Mouse (Mus musculus) thymus, postnatal 10 days (tissue): Measurements from ENCODE around the gene Carm1.
A peak's percentile ranks its signal among the peaks of the same experiment; 100 is the strongest.

Experiments
- DNase-seq, 2 experiments: peaks; one replicate each; pipeline ENCODE4 v3.0.0; 2021; ENCODE audit warnings: low spot score in 2 of 2

The Carm1 gene

DNA sequence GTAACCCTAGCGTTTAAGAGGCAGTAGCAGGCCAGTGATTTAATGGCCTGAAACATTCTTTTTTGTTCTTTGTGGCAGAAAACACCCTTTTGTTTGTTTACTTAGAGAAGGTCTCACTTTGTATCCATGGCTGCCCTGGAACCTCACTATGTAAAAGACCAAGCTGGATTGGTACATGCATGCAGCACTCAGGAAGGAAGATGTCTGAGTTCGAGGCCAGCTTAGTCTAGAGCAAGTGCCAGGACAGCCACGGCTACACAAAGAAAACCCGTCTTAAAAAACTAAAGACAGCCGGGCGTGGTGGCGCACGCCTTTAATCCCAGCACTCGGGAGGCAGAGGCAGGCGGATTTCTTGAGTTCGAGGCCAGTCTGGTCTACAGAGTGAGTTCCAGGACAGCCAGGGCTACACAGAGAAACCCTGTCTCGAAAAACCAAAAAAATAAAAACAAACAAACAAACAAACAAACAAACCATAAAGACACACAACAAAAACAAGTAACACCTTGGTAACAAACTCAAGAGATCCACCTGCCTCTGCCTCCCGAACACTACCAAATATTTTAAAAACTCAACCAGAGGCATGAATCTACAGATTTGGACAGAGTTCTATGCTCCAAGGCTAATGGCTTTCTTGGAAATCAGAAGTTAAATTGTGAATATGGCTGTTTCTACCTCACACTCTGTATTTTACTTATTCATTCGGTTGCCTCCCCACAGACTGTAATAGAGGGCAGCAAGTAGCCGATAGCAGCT, 68.3 kb downstream of the Carm1 start:
- DNase-seq, result no peak

DNA sequence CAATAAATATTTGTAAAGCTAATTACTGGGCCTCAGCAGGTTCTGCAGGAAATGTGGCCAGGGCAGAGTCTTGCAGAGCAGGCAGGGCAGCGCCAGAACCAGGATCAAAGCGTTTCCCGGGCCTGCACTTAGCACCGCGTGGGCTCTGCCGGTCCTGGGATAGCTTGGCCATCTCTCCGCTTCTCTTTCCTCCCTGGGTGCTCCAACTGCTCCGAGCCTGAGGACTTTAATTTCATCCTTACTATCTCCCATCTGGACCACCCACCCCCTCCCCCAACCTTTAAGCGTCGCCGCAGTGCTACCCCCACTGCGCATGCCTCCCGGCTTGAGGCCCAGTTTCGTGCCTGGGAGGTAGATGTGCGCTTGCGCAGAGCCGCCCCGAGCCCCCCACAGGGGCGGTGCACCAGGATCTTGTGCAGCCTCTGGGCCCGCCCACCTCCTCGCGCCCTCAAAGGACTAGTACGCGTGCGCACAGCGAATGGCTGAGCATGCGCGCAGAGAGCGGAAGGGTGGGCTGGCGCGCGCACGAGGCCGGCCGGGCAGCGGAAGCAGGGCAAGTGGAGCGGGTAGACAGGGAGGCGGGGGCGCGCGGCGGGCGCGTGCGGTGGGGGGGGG, 69.0 kb downstream of the Carm1 start, which contains the start of gene Smarca4:
Gene Smarca4 (plus strand): TSS at position 553 of the 615 bp plus-strand sequence.
- DNase-seq, result peak; percentile 99 to 100

DNA sequence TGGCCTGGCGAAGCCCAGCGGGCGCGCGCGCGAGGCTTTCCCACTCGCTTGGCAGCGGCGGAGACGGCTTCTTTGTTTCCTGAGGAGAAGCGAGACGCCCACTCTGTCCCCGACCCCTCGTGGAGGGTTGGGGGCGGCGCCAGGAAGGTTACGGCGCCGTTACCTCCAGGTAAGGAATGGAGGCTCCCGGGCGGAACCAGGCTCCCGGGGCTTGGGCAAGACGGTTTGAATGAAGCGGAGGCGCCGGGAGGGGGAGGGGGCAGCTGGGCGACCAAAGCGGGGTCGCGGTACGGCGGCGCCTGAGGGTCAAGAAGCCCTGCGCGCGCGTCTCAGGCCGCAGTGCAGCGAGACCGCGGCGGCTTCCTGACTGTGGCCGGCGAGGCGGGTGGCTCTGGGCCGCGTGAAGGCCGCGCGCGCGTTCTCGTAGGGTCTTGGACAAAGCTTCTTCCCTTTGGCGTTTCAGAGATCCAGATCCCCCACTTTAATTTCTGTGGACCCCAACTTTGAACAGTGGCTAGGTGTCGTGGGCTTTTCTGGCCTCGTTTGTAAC, 69.6 kb downstream of the Carm1 start:
- DNase-seq, result peak; percentile 83 to 87

DNA sequence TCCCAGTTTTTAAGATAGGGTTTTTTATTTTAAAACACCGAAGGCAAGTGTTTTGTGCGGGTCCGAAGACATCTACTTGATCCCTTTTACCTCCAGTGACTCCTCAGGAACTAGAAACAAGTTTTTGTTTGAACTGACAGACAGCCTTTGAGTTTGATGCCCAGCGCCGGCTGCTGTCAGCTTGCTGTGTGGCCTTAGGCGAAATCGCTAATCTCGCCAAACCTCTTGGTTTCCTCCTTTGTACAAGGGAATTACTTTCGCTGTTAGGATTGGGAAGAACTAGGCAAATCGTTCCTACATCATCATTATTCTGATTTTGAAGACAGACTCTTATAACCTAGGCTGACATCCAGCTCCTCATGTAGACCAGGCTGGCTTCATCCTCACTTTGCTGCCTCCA, 70.4 kb downstream of the Carm1 start:
- no peak for DNase-seq

DNA sequence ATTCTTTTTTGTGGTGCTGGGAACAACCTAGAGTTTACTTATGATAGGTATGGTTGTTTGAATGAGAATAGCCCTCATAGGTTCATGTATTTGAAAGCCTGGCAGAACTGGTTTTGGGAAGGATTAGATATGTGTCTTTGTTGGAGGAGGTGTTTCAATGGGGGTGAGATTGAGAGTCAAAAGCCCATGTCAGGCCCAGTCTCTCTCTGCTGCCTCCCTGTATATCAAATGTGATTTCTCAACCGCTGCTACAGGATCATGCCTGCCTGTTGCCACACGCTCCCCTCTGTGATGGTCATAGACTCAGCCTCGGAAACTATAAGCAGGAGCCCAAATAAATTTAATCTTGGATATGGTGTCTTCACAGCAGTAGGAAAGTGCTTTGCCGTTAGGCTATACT, 73.5 kb downstream of the Carm1 start:
- no peak for DNase-seq

DNA sequence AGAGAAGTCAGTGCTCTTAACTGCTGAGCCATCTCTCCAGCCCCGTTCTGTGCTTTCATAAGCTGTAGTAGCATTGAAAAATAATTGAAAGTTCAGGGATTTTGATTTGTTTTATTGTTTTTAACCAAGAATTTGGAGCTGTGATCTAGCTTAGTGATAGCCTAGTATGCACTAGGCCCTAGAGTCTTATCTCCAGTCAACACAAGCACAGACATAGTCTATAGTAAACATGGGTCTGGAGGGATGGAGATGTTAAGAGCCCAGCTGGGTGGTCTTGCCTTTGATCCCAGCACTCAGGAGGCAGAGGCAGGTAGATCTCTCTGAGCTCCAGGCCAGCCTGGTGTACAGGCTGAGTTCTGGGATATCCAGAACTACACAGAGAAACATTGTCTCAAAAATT, 76.0 kb downstream of the Carm1 start:
- DNase-seq, result no peak

DNA sequence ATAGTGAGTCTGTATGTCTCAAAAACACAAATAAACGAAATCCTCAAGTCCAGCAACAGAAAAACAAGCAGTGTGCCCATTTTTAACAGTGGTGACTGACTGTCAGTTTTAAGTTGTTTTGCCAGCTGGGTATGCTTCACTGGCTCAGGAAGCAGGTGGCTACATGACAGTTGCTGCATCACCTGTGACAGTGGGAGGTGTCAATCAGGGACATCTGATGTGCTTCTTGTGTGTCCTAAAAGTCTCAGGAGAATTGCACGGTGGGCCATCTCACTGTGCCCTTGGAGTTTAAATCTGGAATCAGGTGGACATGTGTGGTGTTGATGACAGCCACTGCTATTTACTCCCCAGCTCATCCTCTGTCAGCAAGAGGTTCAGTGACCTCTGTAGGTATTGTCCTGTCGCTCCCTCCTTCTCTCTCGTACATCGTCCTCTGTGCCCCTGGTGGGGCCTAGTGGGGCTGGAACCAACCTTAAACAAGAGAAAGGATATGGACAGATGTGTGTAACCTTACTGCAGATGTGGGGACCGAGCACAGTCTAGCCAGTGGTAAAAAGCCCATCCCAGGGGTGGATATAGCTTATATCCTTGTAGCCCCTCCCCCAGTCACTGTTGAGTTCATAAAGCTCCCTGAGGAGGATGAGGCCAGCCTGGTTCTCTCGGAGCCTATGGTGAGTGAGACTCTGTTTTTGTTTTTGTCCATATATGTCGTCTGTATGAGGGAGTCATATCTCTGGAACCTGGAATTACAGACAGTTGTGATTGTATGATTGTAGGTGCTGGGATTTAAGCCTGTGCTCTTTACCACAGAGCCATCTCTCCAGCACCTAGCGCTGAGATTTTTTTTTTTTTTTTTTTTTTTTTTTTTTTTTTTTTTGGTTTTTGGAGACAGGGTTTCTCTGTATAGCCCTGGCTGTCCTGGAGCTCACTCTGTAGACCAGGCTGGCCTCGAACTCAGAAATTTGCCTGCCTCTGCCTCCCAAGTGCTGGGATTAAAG, 78.9 kb downstream of the Carm1 start:
- DNase-seq, result peak; percentile 60 to 70

DNA sequence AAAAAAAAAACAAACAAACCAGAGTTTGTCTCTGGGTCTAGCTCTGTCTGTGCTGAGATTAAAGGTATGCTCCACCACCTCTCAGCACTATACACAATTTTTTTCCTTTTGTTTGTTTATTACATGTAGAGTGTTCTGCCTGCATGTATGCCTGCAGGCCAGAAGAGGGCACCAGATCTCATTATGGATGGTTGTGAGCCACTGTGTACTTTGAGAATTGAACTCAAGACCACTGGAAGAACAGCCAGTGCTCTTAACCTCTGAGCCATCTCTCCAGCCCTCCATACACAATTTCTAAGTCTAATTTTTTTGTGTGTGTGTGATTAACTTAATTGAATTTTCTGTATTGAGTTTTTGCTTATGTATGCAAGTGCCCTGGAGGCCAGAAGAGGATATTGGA, 79.9 kb downstream of the Carm1 start:
- peak in 1 of 2 experiments; percentile 29 for DNase-seq

DNA sequence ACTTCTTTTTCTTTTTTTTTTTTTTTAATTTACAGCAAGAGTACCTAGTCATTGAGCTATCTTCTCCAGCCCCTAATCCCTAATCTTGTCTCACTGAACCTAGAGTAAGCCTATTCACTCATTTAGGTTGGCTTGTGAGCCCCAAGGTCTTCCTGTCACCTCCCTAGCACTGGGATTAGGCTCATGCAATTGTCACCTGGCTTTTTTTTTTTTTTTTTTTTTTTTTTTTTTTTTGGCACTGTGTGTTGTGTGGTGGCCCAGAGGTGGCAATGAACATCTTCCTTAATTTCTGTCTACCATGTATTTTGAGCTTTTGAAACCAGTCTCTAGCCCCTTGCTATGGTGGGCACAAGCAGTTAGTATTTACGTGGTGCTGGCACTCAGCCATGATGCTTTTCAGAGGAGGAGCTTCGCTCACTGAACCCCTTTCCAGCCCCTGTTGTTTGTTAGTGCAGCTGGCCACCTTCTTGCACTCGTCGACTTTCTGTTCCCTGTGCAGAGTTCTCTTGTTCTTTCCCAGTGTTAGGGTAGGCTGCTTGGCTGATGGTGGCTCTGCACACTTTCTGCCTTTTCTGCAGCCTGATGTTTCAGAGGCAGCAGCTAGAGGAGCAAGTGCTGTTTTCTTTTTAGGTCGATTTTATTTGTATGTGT, 80.6 kb downstream of the Carm1 start:
- peak; percentile 20 to 30 for DNase-seq

DNA sequence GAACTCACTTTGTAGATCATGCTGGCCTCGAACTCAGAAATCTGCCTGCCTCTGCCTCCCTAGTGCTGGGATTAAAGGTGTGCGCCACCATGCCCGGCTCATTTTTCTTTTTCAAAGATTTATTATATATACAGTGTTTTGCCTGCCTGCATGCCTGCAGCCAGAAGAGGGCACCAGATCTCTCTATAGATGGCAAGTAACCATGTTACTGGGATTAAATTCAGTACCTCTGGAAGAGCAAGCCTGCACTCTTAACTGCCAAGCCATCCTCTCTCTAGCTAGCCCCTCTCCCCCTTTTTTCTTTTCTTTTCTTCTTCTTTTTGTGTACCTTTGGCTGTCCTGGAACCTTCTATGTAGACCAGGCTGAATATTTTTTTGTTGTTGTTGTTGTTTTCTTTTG, 84.0 kb downstream of the Carm1 start:
- DNase-seq, result peak; percentile 42 to 61

DNA sequence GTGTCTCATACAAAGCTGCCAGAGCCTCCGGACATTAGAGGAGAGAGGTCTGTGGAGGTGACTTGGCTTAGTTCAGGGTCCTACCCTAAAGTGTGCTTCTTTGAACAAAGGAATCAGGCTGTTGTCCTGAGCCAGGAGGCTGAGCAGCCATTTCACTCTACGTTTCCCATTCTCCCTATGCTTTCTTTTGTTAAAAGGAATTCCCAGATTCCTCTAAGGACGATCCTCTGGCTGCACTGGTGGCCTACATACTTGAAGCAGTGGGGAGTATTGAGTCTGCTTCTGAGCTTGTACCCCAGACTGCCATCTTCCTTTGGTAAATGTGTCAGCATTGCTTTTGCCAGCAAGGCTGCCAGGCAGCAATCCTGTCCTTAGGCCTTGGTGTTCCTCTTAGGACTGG, 86.4 kb downstream of the Carm1 start:
- DNase-seq, result no peak

DNA sequence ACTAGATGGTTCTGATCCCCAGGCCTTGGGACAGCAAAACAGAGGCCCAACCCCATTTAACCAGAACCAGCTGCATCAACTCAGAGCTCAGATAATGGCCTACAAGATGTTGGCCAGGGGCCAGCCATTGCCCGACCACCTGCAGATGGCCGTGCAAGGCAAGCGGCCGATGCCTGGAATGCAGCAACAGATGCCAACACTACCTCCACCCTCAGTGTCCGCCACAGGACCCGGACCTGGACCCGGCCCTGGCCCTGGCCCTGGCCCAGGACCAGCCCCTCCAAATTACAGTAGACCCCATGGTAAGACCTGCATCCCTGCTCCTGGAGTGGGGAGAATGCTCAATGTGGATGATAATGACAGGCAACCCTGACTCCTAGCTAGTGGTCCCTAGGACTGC, 88.9 kb downstream of the Carm1 start:
- DNase-seq, result no peak

DNA sequence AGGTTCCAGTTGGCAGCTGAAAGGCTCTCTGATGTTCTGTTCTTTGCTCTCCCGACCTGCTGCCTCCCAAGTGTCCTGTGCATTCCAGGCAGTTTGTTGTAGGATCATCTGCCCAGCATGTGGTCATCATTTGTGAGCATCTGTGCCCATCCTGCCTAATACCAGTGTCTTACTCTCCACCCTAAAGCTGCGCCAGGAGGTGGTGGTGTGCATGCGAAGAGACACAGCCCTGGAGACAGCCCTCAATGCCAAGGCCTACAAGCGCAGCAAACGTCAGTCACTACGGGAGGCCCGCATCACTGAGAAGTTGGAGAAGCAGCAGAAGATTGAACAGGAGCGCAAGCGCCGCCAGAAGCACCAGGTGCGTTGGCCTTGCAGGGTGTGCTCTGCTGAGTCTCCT, 92.3 kb downstream of the Carm1 start:
- DNase-seq, result no peak
